Mouse (Mus musculus): ENCODE data around the gene Chmp6.

The Chmp6 gene

DNA sequence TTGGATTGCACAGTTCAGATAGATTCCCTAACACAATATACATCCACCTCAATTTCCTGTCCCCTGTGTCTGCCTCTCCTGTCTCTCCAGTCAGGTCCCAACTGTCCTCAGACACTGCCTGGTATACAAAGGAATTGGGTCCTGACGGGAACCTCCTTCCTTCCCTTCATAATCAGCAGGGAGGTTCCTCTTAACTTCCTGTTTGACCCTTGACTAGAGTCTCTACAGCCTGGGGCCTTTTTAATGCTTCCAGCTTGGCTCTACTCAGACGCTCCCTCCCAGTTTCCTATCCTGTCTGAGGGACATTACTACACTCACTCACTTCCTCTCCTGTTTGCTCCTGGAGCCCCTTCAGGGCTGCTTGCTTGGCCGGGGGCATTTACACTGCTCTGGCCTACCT, 42.2 kb downstream of the Chmp6 start:
- peak in 1 of 2 experiments; percentile 55 for DNase-seq (ENCODE audit: inconsistent age in 2 of 2, low spot score in 1 of 2)

DNA sequence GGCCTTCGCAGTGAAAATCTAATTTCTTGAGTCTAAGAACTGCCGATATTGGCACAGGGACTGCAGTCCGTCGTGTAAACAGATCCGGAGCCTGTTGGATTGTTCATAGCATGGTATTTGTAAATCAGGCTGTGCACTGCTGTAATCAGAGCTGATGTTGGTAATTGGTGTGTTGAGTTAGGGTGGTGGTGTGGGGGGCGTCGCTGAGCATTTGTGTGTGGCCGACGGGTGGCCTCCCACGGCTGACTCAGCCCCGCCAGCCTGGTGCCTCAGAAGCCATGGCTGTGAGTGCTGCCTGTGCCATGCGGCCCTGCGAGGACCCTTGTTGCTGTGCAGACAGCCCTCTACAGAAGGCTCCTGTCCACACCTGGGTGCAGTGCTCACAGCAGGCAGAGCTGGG, 43.3 kb downstream of the Chmp6 start:
- DNase-seq (ENCODE audit: inconsistent age in 2 of 2, low spot score in 1 of 2), result no peak

DNA sequence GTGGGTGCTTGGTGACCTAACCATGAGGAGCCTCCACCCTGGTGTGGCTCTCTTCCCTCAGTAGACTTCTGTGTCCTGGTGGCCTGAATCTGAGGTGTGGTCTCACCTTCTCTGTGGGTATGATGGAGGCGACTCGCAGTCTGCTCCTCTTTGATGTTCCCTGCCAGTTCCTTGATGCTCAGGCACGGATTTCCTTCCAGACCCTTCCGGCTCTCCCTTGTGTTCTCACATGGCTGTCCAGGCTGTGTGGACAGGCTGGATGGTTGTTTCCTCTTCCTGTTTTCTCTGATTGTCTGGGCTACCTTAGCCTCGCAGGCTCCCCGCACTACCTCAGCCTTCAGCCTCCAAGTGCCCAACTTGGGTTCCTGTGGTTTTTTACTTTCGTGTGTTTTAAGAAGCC, 45.6 kb downstream of the Chmp6 start:
- DNase-seq (ENCODE audit: inconsistent age in 2 of 2, low spot score in 1 of 2), result peak in 1 of 2 experiments; percentile 55

DNA sequence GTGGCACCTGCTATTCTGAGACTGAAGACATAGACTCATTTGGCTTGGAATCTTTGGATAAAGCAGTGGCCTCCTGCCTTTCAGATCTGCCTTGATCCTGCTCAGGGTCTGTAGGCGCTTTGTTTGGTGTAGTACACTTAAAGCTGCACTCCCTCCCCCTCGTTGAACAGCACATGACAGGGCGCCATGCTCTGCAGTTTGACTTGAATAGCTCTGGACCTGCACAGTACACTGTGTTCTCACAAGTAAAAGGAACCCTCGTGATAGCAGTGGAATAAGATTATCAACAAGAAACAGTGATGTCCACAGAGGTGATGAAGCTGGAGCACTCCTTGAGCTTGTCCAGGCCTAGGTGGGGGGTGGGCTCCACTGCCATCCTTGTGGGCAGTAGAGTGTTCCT, 46.5 kb downstream of the Chmp6 start:
- DNase-seq (ENCODE audit: inconsistent age in 2 of 2, low spot score in 1 of 2), result no peak

DNA sequence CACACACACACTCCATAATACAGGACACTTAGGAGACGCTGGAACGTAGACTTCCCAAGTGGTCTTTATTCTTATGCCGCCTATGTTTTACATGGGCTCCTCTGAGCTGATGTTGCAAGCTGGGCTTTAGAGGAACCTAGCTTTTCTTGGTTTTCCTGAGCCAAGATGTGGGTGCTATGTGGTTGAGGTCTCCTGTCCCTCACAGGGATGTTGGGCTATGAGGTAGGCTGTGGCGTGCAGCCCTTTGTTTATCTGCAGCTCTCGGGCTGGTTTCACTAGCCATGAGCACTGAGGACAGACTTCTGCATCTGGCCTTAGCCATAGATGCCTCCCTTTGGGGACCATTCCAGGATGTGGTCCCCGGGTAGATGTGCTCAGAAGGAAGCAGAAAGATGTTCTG, 47.4 kb downstream of the Chmp6 start:
- DNase-seq (ENCODE audit: inconsistent age in 2 of 2, low spot score in 1 of 2), result no peak

DNA sequence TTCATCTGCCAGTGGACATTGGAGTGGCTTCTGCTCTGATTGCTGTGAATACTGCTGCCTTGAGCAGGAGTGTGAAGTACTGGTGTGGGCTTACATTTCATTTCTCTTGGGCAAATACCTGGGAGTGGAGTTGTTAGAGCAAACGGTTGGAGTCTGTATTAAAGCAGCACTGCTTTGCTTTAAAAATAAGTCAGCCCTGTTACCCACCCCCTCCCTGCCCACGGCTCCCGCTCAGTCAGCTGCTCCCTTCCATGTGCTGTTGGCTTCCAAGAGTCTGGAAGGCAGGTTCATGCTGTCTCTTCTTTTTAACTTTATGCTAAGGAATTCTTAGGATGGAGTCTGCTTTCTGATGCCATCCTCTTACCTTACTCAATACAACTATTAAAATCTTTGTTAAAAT, 48.3 kb downstream of the Chmp6 start:
- no peak for DNase-seq (ENCODE audit: inconsistent age in 2 of 2, low spot score in 1 of 2)

DNA sequence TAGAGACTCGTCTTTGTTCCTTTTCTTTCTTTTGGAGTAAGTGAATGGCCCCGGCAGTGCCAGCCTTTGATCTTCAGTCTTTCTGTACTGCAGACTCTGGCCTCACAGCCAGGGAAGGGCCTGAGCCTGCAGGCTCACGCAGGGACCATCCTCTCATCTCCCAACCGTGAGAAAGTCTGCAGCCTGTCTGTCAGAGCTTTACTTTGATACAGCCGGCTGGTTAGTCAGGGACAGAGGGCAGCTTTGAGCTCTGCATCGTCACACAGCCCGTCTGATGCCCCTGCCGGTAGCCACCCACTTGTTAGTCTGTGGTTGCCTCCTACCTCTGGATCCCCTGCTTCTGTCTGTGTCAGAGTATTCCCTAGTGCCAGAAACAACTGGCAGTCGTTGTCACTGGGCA, 51.8 kb downstream of the Chmp6 start:
- no peak for DNase-seq (ENCODE audit: inconsistent age in 2 of 2, low spot score in 1 of 2)

DNA sequence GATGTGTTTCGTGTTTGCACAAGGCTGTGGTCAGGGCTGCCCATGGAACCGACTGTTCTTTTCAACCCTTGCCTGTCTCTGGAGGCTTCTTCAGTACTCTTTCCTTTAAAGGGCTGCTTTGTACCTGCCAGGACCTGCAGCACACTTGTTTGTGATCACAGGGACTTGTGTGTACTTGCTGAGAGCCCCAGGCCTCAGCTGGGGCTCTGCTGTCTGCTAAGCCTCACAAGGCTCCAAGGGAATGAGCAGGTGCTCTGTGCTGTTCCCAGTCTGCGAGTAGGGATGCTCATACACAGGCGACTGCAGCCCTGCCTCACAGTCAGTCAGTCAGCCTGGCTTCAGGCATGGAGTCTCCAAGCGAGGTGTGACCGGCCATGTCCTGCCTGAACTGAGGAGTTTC, 53.1 kb downstream of the Chmp6 start:
- DNase-seq (ENCODE audit: inconsistent age in 2 of 2, low spot score in 1 of 2), result no peak

DNA sequence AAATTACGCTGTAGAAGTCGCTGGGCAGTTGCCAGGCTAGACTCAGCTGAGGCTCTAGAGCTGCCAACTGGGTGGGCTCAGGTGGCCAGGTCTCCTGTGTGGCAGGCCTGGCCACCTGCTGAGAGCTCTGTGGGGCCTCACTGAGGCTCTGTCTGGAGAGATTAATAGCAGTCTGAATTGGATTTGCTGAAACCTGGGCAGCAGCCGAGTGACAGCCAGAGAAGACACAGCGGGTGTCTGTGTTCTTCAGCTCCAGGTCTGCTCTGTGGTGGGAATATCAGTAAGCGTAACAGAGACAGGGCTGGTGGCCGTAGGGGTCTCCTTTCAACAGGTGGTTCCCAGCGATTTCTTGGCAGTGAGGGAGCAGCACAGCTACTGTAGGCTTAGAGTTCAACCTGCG, 54.2 kb downstream of the Chmp6 start:
- no peak for DNase-seq (ENCODE audit: inconsistent age in 2 of 2, low spot score in 1 of 2)

DNA sequence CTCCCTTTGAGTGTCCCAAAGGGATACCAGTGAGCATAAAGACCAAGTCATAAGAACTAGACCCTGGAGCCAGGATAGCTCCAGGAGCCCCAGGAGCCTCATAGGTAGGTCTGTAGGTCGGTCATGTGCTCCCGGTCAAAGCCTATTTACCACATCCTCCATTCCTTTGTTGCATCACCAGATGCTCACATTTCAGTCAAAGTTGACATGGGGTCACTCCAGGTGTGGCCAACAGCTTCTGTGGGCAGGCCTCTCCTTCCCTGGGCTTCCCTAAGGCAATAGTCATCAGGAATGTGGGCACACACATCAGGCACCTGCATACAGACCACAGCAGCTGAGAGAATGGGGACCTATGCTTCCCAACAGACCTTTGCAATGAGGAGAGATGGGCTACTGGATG, 54.7 kb downstream of the Chmp6 start:
- DNase-seq (ENCODE audit: inconsistent age in 2 of 2, low spot score in 1 of 2), result no peak
